Mouse (Mus musculus): Measurements from ENCODE around the gene Nmnat2. TPM values are rescaled to one million over a fixed set of nuclear protein-coding genes. Genes with fewer than 3 reads are reported as not detected.

Gene Nmnat2
- polyA plus RNA-seq (2016; fragmentation: Nextera tagmentation; extraction: Ambion mirVana) = 8.0 and 8.7 TPM in 2 replicates

DNA sequence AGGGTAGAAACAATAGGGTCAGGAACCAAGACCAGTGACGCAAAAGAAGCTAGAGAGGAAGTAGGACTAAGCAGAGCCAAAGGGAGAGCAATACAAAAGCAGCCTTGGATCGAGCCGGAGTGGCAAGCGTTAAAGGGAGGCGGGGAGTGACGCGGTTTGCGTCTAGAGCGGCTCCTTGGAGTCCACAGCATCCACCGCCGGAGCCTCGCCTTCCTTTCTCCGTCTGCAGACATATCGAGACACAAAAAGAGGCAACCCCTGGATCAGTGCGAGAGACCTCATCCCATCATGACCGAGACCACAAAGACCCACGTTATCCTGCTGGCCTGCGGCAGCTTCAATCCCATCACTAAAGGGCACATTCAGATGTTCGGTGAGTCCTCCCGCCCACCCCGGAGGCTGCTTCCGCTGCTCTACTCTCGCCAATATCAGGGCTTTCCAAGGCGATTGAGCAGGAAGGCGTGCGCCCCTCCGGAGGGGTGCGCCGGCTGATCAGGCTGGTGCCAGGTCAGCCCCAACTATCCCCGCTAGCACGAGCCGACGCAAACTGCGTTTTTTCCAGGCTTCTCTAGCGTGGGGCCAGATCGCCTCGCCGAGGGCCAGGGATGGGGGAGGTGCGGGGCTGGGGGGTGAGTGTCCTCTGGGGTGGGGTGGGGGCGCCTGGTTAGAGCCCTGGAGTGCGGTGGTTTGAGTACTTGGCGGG, at the start of gene Nmnat2:
Gene Nmnat2, plus strand, starts transcription at position 173 of the 703 bp plus-strand sequence.
- peak within 1 kb of the TSS; percentile 16; the same call in 1 of the 2 replicates for H3K27ac ChIP-seq
- peaks cover 18% of the 10 kb centered on the region for H3K4me1 ChIP-seq
- WGBS = under 1% methylated on average over 42 of the region's 42 CpGs
- peaks cover 52% of the 10 kb centered on the region for H3K27me3 ChIP-seq (ENCODE audit: poor library complexity, severe bottlenecking)
- H3K4me3 ChIP-seq = peak within 1 kb of the TSS; percentile 62
- no peaks in the 10 kb centered on the region for H3K9me3 ChIP-seq
- DNase-seq (ENCODE audit: extremely low spot score, low spot score) = peak; percentile 48
- H3K36me3 ChIP-seq (replicated peaks) = no peaks in the 10 kb centered on the region

DNA sequence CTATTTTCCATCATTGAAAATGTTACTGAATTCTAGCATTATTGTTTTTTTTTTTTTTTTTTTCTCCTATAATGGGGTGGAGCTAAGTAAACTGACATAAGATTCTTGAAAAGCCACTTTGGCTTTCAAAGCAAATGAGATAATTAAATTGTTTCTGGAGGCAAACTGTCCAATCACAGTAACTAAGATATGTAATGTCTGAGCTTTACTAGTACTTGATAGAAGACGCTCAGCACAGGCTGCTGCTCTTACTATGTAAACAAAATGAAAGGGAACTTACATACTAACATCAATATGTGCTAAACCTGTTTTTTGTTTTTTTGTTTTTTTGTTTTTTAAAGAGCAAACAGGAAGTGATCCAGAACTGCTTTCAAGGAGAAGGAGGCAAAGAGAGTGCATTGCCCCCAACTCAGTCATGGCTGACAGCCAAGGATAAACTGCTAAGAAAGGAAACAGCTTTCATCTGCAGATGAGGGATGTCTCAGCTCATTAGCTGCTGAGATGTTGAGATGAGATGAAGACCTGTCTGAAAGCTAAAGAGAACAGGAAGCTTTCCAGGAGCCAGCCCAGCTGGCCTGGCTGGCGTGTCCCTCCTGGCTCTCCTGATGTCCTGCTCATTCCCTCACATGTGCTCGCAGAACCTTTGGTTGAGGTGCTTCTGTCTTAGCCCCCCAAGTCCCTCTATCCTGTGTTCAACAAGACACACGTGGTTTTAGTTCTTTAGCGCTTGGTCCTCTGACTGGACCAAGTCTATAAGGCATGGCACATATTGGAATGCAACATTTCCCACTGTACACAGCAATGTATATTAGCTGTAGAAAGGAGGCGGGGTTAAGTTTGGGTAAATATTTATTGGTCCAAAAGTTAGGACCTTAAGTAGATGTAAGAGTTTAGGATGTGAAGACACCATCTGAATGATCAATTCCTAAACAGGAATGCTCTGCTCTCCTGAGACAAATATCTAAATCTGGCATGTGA, 41.0 kb upstream of the Nmnat2 start:
- H3K36me3 ChIP-seq (replicated peaks) = no peaks in the 10 kb centered on the region
- no peak for DNase-seq (ENCODE audit: extremely low spot score, low spot score)
- H3K4me3 ChIP-seq = no peak overlapping the region
- 86% methylated on average over 6 of the region's 6 CpGs for WGBS
- H3K4me1 ChIP-seq = no peaks in the 10 kb centered on the region
- no peaks in the 10 kb centered on the region for H3K9me3 ChIP-seq
- no peaks in the 10 kb centered on the region for H3K27me3 ChIP-seq (ENCODE audit: poor library complexity, severe bottlenecking)
- H3K27ac ChIP-seq = no peak overlapping the region

GRCm38 (mm10) chr1:152915766-152916165, 39.0 kb upstream of the Nmnat2 start:
- DNase-seq (ENCODE audit: extremely low spot score, low spot score) = no peak
- H3K27ac ChIP-seq = no peak overlapping the region
- WGBS = 23% methylated on average over 5 of the region's 5 CpGs
- no peaks in the 10 kb centered on the region for H3K36me3 ChIP-seq (replicated peaks)
- H3K9me3 ChIP-seq = no peaks in the 10 kb centered on the region
- H3K4me3 ChIP-seq = no peak overlapping the region
- no peaks in the 10 kb centered on the region for H3K27me3 ChIP-seq (ENCODE audit: poor library complexity, severe bottlenecking)
- no peaks in the 10 kb centered on the region for H3K4me1 ChIP-seq

GRCm38 (mm10) chr1:152916936-152917335, 37.9 kb upstream of the Nmnat2 start:
- H3K36me3 ChIP-seq (replicated peaks) = no peaks in the 10 kb centered on the region
- no peak for DNase-seq (ENCODE audit: extremely low spot score, low spot score)
- no peaks in the 10 kb centered on the region for H3K27me3 ChIP-seq (ENCODE audit: poor library complexity, severe bottlenecking)
- H3K4me3 ChIP-seq = no peak overlapping the region
- 90% methylated on average over 5 of the region's 5 CpGs for WGBS
- H3K9me3 ChIP-seq = no peaks in the 10 kb centered on the region
- H3K4me1 ChIP-seq = no peaks in the 10 kb centered on the region
- H3K27ac ChIP-seq = no peak overlapping the region

DNA sequence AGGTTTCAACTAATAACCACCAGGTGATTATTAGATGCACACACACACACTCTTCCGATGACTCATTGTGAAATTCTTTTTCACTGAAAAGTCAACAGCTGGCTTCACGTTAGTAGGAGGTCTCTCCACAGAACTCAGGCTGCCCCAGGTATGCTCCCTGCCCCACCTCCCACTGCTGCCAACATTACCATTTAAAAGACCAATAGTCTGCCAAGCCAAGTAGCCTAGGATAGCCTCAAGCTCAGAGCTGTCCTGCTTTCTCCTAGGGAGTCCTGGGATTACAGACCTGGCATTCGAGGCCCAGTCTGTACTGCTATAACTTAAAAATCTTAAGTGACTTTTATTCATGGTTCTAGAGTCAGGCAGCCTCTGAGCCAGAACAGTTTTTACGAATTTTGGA, 37.2 kb upstream of the Nmnat2 start:
- no peak overlapping the region for H3K4me3 ChIP-seq
- no peaks in the 10 kb centered on the region for H3K4me1 ChIP-seq
- no peak overlapping the region for H3K27ac ChIP-seq
- no peak for DNase-seq (ENCODE audit: extremely low spot score, low spot score)
- 80% methylated on average over 4 of the region's 4 CpGs for WGBS
- H3K9me3 ChIP-seq = no peaks in the 10 kb centered on the region
- H3K27me3 ChIP-seq (ENCODE audit: poor library complexity, severe bottlenecking) = no peaks in the 10 kb centered on the region
- no peaks in the 10 kb centered on the region for H3K36me3 ChIP-seq (replicated peaks)

- no peak overlapping the region for H3K4me3 ChIP-seq
- no peaks in the 10 kb centered on the region for H3K9me3 ChIP-seq
- no peaks in the 10 kb centered on the region for H3K36me3 ChIP-seq (replicated peaks)
- H3K27ac ChIP-seq = no peak overlapping the region
- no peaks in the 10 kb centered on the region for H3K4me1 ChIP-seq
- no peaks in the 10 kb centered on the region for H3K27me3 ChIP-seq (ENCODE audit: poor library complexity, severe bottlenecking)
- WGBS = 87% methylated on average over 3 of the region's 3 CpGs
- DNase-seq (ENCODE audit: extremely low spot score, low spot score) = no peak
Measured at GRCm38 (mm10) chr1:152921786-152922185, 33.0 kb upstream of the Nmnat2 start.

- Histone ChIP-seq H3K27ac (no peak overlapping the region), H3K9me3 (no peaks in the 10 kb centered on the region), H3K27me3 (ENCODE audit: poor library complexity, severe bottlenecking) (no peaks in the 10 kb centered on the region), H3K36me3 (replicated peaks) (no peaks in the 10 kb centered on the region), H3K4me3 (no peak overlapping the region), H3K4me1 (0 out of 2 replicates have a peak, but pooled peaks cover 4% of the 10 kb centered on the region)
- 62% methylated on average over 11 of the region's 11 CpGs for WGBS
- DNase-seq (ENCODE audit: extremely low spot score, low spot score) = no peak
Measured at GRCm38 (mm10) chr1:152933962-152934361, 20.8 kb upstream of the Nmnat2 start.

- no peak for DNase-seq (ENCODE audit: extremely low spot score, low spot score)
- 61% methylated on average over 6 of the region's 6 CpGs for WGBS
- Histone ChIP-seq H3K27me3 (ENCODE audit: poor library complexity, severe bottlenecking) (no peaks in the 10 kb centered on the region), H3K9me3 (no peaks in the 10 kb centered on the region), H3K27ac (no peak overlapping the region), H3K4me3 (no peak overlapping the region), H3K36me3 (replicated peaks) (no peaks in the 10 kb centered on the region), H3K4me1 (0 out of 2 replicates have a peak, but pooled peaks cover 4% of the 10 kb centered on the region)
Measured at GRCm38 (mm10) chr1:152935476-152935875, 19.3 kb upstream of the Nmnat2 start.

GRCm38 (mm10) chr1:152936365-152936764, 18.4 kb upstream of the Nmnat2 start:
- H3K27me3 ChIP-seq (ENCODE audit: poor library complexity, severe bottlenecking) = no peaks in the 10 kb centered on the region
- no peak overlapping the region for H3K27ac ChIP-seq
- 84% methylated on average over 5 of the region's 5 CpGs for WGBS
- no peak overlapping the region for H3K4me3 ChIP-seq
- H3K9me3 ChIP-seq = no peaks in the 10 kb centered on the region
- H3K36me3 ChIP-seq (replicated peaks) = no peaks in the 10 kb centered on the region
- H3K4me1 ChIP-seq = 0 out of 2 replicates have a peak, but pooled peaks cover 4% of the 10 kb centered on the region
- no peak for DNase-seq (ENCODE audit: extremely low spot score, low spot score)

- Histone ChIP-seq H3K27me3 (ENCODE audit: poor library complexity, severe bottlenecking) (no peaks in the 10 kb centered on the region), H3K4me1 (no peaks in the 10 kb centered on the region), H3K27ac (no peak overlapping the region), H3K36me3 (replicated peaks) (no peaks in the 10 kb centered on the region), H3K9me3 (no peaks in the 10 kb centered on the region), H3K4me3 (no peak overlapping the region)
- WGBS = 33% methylated on average over 4 of the region's 4 CpGs
- no peak for DNase-seq (ENCODE audit: extremely low spot score, low spot score)
Measured at GRCm38 (mm10) chr1:152942977-152943376, 11.8 kb upstream of the Nmnat2 start.

DNA sequence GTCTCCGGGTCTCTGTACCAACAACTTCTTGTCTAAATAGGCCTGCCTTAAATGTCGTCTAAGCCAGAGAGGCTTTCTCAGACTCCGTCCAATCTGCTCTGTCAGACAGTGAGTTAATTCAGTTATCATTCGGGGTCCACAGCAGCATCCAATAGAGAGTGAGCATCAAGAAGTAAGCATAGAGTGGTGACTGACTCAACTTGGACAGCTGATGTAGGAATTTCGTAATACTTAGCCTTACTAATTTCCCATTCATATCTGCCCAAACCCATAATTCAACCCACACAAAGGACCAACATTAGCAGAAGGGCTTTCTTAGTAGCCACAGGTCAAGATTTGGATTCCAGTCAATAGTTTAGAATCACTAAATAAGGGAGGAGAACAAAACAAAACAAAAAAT, 626 bp upstream of the Nmnat2 start:
- Histone ChIP-seq H3K27ac (no peak overlapping the region), H3K4me3 (no peak overlapping the region), H3K9me3 (no peaks in the 10 kb centered on the region), H3K36me3 (replicated peaks) (no peaks in the 10 kb centered on the region), H3K4me1 (peaks cover 18% of the 10 kb centered on the region), H3K27me3 (ENCODE audit: poor library complexity, severe bottlenecking) (peaks cover 52% of the 10 kb centered on the region)
- 82% methylated on average over 5 of the region's 5 CpGs for whole genome bisulfite sequencing
- no peak for DNase-seq (ENCODE audit: extremely low spot score, low spot score)

DNA sequence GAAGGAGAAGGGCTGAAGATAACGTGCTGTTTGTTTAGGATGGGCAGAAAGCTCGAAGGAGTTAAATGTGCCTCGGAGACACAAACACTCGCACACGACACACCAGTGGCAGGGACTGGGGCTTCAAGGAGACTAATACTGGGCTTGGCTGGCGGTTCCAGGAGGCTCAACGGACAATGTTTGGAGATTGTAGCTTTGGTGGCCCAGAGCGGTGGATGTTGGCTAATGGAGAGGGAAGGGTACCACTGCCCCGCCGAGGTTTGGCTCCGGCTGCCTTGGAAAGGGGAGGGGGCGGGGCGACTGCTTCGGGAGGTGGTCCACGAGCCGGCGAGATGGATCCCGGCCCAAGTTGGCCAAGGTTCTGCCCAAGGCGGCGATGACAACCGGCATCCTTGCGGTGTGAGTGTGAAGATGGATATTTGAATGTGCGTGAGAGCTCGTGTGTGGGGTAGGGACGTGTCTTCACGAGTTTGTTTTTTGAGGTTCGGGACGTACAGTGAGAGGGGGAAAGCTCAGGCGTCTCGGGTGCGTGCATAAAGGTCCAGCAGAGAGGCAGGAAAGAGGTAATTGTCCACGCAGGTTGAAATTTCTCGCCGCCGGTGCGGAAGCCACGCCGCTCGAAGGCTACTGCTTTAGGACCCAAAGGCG, 895 bp downstream of the Nmnat2 start:
- no peaks in the 10 kb centered on the region for H3K36me3 ChIP-seq (replicated peaks)
- DNase-seq (ENCODE audit: extremely low spot score, low spot score) = peak; percentile 21
- peak overlapping the region; percentile 62 for H3K4me3 ChIP-seq
- no peak overlapping the region for H3K27ac ChIP-seq
- H3K9me3 ChIP-seq = no peaks in the 10 kb centered on the region
- peaks cover 18% of the 10 kb centered on the region for H3K4me1 ChIP-seq
- 1% methylated on average over 40 of the region's 40 CpGs for WGBS
- H3K27me3 ChIP-seq (ENCODE audit: poor library complexity, severe bottlenecking) = peaks cover 52% of the 10 kb centered on the region

Data from forebrain, embryonic 10.5 days (tissue).